In the genomic region with DNA sequence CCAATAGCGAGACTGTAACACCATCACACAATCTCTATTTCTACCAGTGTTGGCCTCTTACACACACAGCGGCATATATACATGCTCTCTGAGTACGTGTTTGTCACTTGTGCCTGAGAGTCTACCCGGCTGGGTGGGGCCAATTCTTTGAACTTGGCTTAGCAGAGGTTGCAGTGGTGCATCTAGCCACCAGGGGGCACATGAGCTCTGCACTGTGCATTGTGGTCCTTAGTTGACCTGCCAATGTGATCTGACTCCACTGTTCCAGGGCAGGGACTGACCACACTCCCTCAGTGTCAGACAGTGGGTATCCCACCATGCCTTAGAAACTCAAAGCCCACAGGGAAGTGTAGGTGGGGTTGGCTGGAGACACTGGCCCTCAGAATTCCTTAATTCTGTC, we compare ENCODE assay signal across 9 mouse cellular contexts. TPM values are rescaled to one million over a fixed set of nuclear protein-coding genes. Genes with fewer than 3 reads are reported as not detected.
A peak's percentile ranks its signal among the peaks of the same experiment; 100 is the strongest.
DNase-seq lines count a peak whose midpoint lies in the region; ATAC-seq and TF ChIP-seq lines count a peak whose summit lies in the region.
"Had no signal": no experiment of that assay in that cellular context is flagged by ENCODE, and none has a peak within 500 bp of the region (broad histone marks: within the 10 kb centered on the region; RNA-seq: fewer than 3 reads in every experiment).

No protein-coding gene starts in this region.

- H3K27me3 ChIP-seq in E14TG2a.4 (ENCODE audit: insufficient read depth, low read length), result no peaks in the 10 kb centered on the region
- no peaks in the 10 kb centered on the region for H3K27me3 ChIP-seq in kidney, postnatal 0 days (ENCODE audit: insufficient read depth, low read length)
- peaks cover 2% of the 10 kb centered on the region for H3K27me3 ChIP-seq in megakaryocyte, embryonic 14.5 days (replicated peaks)
- H3K27me3 ChIP-seq: liver, embryonic 15.5 days had no signal

- 44% methylated on average over 4 of the region's 4 CpGs for WGBS in kidney, postnatal 0 days

- no peaks in the 10 kb centered on the region for H3K36me3 ChIP-seq in E14TG2a.4 (ENCODE audit: insufficient read depth, low read length)
- no peaks in the 10 kb centered on the region for H3K36me3 ChIP-seq in kidney, postnatal 0 days (ENCODE audit: insufficient read depth, low read length)
- H3K36me3 ChIP-seq in megakaryocyte, embryonic 14.5 days (replicated peaks; ENCODE audit: low read length), result no peaks in the 10 kb centered on the region
- H3K36me3 ChIP-seq: liver, embryonic 15.5 days had no signal

- H3K27ac ChIP-seq in kidney, postnatal 0 days, result no peak overlapping the region
- H3K27ac ChIP-seq: liver, embryonic 15.5 days had no signal

- no peak overlapping the region for H3K9ac ChIP-seq in kidney, postnatal 0 days (ENCODE audit: low read depth, low read length)
- H3K9ac ChIP-seq: liver, embryonic 15.5 days had no signal

- peak; percentile 91 for DNase-seq in heart, adult 11 months
- DNase-seq in heart, postnatal 25 days (ENCODE audit: low spot score), result no peak
- peak; percentile 76 for DNase-seq in embryo, embryonic 10 days (ENCODE audit: low spot score)
- peak; percentile 56 for DNase-seq in kidney, postnatal 0 days (ENCODE audit: low spot score)
- DNase-seq in thymus, postnatal 0 days (ENCODE audit: low spot score), result peak; percentile 84
- no peak for DNase-seq in layer of hippocampus, postnatal 14 days (ENCODE audit: low spot score in 2 of 2)

- peak; percentile 91 for TF ChIP-seq CTCF in E14TG2a.4 (conservative IDR thresholded peaks at IDR 0.05; ENCODE audit: low read length)
- peak; percentile 75 for TF ChIP-seq CTCF in kidney, postnatal 0 days (IDR thresholded peaks at IDR 0.05; ENCODE audit: low read depth)

- no peak overlapping the region for H3K4me3 ChIP-seq in E14TG2a.4 (replicated peaks; ENCODE audit: low read length)
- no peak overlapping the region for H3K4me3 ChIP-seq in kidney, postnatal 0 days (replicated peaks; ENCODE audit: low read depth, low read length)
- H3K4me3 ChIP-seq in megakaryocyte, embryonic 14.5 days (replicated peaks), result peak overlapping the region; percentile 38
- H3K4me3 ChIP-seq: liver, embryonic 15.5 days had no signal

- intact Hi-C loops in heart, postnatal 25 days (cut with DNase I), result loop anchor here (5.0 kb wide), 3 partner anchors 267 to 762 kb away; a partner anchor contains a TSS

- H3K4me2 ChIP-seq in kidney, postnatal 0 days (ENCODE audit: low read length), result no peak overlapping the region
- H3K4me2 ChIP-seq: liver, embryonic 15.5 days had no signal

- ATAC-seq in kidney, postnatal 0 days (replicated peaks; ENCODE audit: low FRiP score, low read depth), result 0 out of 2 replicates have a peak, but pooled peaks have one; percentile 15

- no peaks in the 10 kb centered on the region for H3K9me3 ChIP-seq in E14TG2a.4 (ENCODE audit: low read length)
- H3K9me3 ChIP-seq in kidney, postnatal 0 days (replicated peaks; ENCODE audit: low read length), result no peaks in the 10 kb centered on the region
- H3K9me3 ChIP-seq in megakaryocyte, embryonic 14.5 days, result no peaks in the 10 kb centered on the region
- H3K9me3 ChIP-seq: liver, embryonic 15.5 days had no signal

- peaks cover 16% of the 10 kb centered on the region for H3K4me1 ChIP-seq in E14TG2a.4 (replicated peaks; ENCODE audit: low read depth, low read length)
- no peaks in the 10 kb centered on the region for H3K4me1 ChIP-seq in kidney, postnatal 0 days (replicated peaks; ENCODE audit: insufficient read depth, low read length)
- H3K4me1 ChIP-seq in megakaryocyte, embryonic 14.5 days, result peaks cover 61% of the 10 kb centered on the region

RNA-seq across cellular contexts. Expression of a gene that starts 34.1 kb away (rescaled TPM):
- under 1 TPM in 1 of 2 experiments, not detected in 1; 0.17 TPM for total RNA-seq in heart, postnatal 25 days (2021)
- polyA plus RNA-seq in kidney, postnatal 0 days (2015; fragmentation: Nextera tagmentation; extraction: Ambion mirVana), result 6.4 and 6.9 TPM in 2 replicates
- polyA plus RNA-seq in megakaryocyte, embryonic 14.5 days (2012; ENCODE audit: insufficient read depth, low replicate concordance), result not detected in 2 replicates
- 35.5 and 37.2 TPM in 2 replicates for polyA plus RNA-seq in thymus, postnatal 0 days (2015; fragmentation: Nextera tagmentation; extraction: Ambion mirVana)
- total RNA-seq in layer of hippocampus, postnatal 14 days (2021), result 10 to 100 TPM; 23.2 to 24.0 TPM

Comparison
In these comparisons a context has a peak if more than half of its experiments do, and no peak if none do; other contexts are left out.
1. DNase-seq: peak in heart, adult 11 months (single experiment), embryo, embryonic 10 days (single experiment), kidney, postnatal 0 days (single experiment) and thymus, postnatal 0 days (single experiment); none in heart, postnatal 25 days (single experiment) and layer of hippocampus, postnatal 14 days (0 of 2).